13 mouse cellular contexts compared by ENCODE assay signal in genomic region chr13:107244173-107244572, GRCm38 (mm10).
"Had no signal": no experiment of that assay in that cellular context is flagged by ENCODE, and none has a peak within 500 bp of the region (broad histone marks: within the 10 kb centered on the region; RNA-seq: fewer than 3 reads in every experiment).

No protein-coding gene starts in this region.

- DNase-seq: kidney, adult 11 months; kidney, adult 8-10 months; kidney, postnatal 25 days; layer of hippocampus, adult 9-11 months; liver; lung, adult 18-20 months; lung, postnatal 14 days; lung, postnatal 4 days; right cerebral cortex, postnatal 25 days; spleen, adult 18-20 months; thymus, postnatal 25 days had no signal

- ATAC-seq: liver, embryonic 12.5 days; midbrain, embryonic 15.5 days had no signal
